Mouse (Mus musculus) adrenal gland, adult (tissue): ENCODE measurements around the gene Defb20.
"Not testable (repeated sequence)": the region's sequence is repeated elsewhere in the genome, so short reads cannot be mapped to it uniquely, and the experiment has no call there.

ENCODE experiments used
- DNase-seq, 2 experiments: peaks; one replicate each; pipeline ENCODE4 v3.0.0; 2022 to 2023; ENCODE audit warnings: low spot score in 1 of 2; ENCODE audit not compliant: inconsistent age in 2 of 2

The Defb20 gene

GRCm38 (mm10) chr2:152476763-152477162 lies at the start of gene Defb20:
Gene Defb20, plus strand, starts transcription at chr2:152477063.
- no peak for DNase-seq

DNA sequence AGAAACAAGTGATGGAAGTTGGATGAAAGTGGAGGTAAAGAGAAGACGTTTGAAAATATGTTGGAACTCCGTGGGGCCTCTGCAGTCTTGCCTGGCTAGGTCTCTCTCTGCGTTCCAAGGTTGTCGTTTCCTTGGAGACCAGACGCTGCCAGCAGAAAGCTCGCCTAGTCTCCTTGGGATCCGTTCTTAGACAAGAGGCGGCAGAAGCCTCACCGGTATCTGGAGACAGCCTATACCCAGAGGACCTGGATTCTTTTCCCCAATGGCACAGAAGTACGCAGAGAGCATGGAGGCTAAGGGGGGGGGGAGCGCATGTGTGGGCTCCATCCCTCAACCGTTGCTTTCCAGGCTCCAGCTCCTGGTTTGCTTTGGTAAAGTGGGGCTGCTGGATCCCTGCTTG lies 49.4 kb upstream of the Defb20 start:
- peak; percentile 38 to 69 for DNase-seq

- DNase-seq = not testable (repeated sequence)
Measured at GRCm38 (mm10) chr2:152428481-152428880, 48.4 kb upstream of the Defb20 start.

- peak in 1 of 2 experiments; percentile 48 for DNase-seq
Measured at GRCm38 (mm10) chr2:152436405-152436901, 40.4 kb upstream of the Defb20 start.

- DNase-seq = peak; percentile 91 to 96
Measured at GRCm38 (mm10) chr2:152436983-152437860, 39.6 kb upstream of the Defb20 start.

GRCm38 (mm10) chr2:152438963-152439362 lies 37.9 kb upstream of the Defb20 start:
- no peak for DNase-seq

GRCm38 (mm10) chr2:152439833-152440232 lies 37.0 kb upstream of the Defb20 start:
- DNase-seq = no peak

- no peak for DNase-seq
Measured at GRCm38 (mm10) chr2:152442322-152442721, 34.5 kb upstream of the Defb20 start.

DNA sequence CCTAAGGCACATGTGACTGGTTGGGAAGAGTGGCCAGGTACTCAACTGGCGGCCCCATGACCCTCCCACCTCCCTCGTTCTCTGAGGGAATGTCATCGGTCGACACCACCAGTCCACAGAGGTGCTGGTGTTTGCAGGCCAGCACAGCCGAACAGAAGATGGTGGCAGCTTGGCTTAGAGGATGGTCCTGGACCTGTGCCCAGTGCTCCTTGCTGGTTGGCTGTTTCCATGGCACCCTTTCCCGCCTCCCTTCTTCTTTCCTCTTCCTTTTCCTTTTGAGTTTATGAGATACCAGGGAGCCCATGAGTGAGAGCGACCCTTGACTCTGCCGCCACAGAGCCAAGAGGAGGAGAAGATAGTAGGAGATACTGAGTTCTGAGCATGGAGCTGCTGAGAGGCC lies 33.6 kb upstream of the Defb20 start:
- no peak for DNase-seq

GRCm38 (mm10) chr2:152446642-152447041 lies 30.2 kb upstream of the Defb20 start:
- DNase-seq = no peak

- DNase-seq = peak in 1 of 2 experiments; percentile 66
Measured at GRCm38 (mm10) chr2:152447461-152447860, 29.4 kb upstream of the Defb20 start.

GRCm38 (mm10) chr2:152450241-152450640 lies 26.6 kb upstream of the Defb20 start:
- DNase-seq = peak; percentile 51 to 86

GRCm38 (mm10) chr2:152452101-152452781 lies 24.6 kb upstream of the Defb20 start:
- no peak for DNase-seq

GRCm38 (mm10) chr2:152459241-152459640 lies 17.6 kb upstream of the Defb20 start:
- no peak for DNase-seq

DNA sequence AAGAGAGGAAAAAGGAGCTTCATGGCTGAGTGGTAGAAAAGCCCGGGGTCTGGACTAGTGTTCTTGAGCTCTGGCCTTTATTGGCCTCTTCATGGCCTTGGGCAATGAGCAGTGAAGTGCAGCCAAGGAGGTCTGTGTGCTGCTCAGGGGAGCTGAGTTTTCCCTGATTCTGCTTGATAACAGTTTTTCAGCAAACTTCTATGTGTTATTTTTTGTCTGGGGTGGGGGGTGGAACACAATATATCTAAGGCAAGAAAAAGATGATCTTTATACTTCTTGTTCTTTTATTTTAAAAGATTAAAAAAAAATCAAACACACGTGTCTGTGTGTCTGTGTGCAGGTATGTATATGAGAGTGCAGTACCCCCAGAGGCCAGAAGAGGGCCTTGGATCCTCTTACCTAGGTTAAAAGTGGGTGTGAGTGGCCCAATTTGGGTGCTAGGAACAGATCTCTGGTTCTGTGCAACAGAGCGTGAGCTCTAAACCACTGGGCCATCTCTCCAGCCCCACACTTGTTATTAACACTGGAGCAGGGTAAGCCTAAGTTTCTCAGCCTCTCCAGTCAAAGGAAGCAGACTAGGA lies 12.2 kb upstream of the Defb20 start, which contains the start of gene Defb23:
Gene Defb23, minus strand, starts transcription at position 51 of the 581 bp plus-strand sequence.
- no peak for DNase-seq

GRCm38 (mm10) chr2:152470973-152471372 lies 5.9 kb upstream of the Defb20 start:
- peak; percentile 13 to 83 for DNase-seq

DNA sequence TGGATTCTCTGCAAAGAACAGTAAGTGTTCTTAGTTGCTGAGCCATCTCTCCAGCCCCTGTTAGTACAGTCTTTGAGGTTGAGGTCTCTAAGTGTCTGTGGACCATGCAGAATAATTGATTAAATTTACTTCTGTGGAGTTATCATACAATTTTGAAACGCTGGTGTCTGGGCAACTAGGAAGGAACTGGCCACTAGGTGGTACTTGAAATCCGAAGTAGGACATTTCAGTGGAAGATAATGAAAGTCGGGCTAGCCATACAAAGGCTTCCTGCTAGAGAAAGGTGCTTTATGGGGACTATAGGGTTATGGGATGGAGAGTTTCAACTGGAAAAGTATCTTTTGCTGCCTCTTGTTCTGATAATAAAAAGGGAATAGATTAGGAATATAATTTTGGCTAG lies 4.4 kb upstream of the Defb20 start:
- DNase-seq = peak in 1 of 2 experiments; percentile 26

GRCm38 (mm10) chr2:152480881-152481280 lies 4.0 kb downstream of the Defb20 start:
- no peak for DNase-seq

GRCm38 (mm10) chr2:152481726-152482125 lies 4.9 kb downstream of the Defb20 start:
- DNase-seq = no peak

DNA sequence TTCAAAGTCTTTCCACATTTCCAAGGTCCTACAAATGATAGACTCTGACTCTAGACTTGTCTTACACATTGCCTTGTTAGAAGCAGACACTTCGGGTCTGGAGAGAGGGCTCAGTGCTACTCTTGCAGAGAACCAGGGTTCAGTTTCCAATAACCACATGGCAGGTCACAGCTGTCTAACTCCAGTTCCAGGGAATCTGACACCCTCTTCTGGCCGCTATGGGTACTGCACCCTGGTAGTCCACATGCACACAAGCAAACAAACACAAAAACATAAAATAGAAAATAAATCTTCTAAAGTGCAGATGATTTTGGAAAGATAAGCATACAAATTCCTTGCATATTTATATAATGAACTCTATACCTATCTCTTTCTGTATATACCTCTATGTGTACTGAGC lies 10.2 kb downstream of the Defb20 start:
- no peak for DNase-seq

- DNase-seq = no peak
Measured at GRCm38 (mm10) chr2:152490038-152490437, 13.2 kb downstream of the Defb20 start, which contains the start of gene Defb22. Gene Defb22, minus strand, starts transcription at chr2:152490138.
